Mouse (Mus musculus) adrenal gland, postnatal 14 days (tissue): ENCODE data around the gene Hmbs. TPM values are rescaled to one million over a fixed set of nuclear protein-coding genes. Genes with fewer than 3 reads are reported as not detected.
A peak's percentile ranks its signal among the peaks of the same experiment; 100 is the strongest.

ENCODE experiments used
- DNase-seq: peaks from one replicate; pipeline ENCODE4 v3.0.0; 2021; ENCODE audit warnings: mixed read lengths
- microRNA-seq, 2 experiments: library from miRNA; unstranded; fragments of <30 nt; microRNA quantifications; one replicate each; pipeline ENCODE4 v1.2.0; 2021
- total RNA-seq: library from RNA; stranded (reverse); gene quantifications from 2 replicates; pipeline ENCODE4 v1.2.3, GENCODE M21; 2021

The Hmbs gene
- total RNA-seq, 1 experiment from 2014 or later: 92.0 TPM

DNA sequence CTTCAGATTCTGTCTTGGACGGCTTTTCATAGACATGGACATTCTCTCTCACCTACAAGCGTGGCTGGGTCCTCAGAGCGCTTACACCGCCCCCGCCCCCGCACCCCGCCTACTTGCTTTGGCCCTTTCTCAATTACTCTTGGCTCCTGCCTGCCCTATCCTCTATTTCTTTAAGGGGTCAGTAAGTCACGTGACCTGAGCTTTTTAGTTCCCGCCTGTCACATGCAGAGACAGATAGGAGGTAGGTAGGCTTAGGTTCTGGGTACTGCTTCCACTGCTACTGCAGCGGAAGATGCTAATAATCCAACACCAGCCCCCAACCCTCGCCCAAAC lies 55.1 kb downstream of the Hmbs start:
- DNase-seq: peak; percentile 27

DNA sequence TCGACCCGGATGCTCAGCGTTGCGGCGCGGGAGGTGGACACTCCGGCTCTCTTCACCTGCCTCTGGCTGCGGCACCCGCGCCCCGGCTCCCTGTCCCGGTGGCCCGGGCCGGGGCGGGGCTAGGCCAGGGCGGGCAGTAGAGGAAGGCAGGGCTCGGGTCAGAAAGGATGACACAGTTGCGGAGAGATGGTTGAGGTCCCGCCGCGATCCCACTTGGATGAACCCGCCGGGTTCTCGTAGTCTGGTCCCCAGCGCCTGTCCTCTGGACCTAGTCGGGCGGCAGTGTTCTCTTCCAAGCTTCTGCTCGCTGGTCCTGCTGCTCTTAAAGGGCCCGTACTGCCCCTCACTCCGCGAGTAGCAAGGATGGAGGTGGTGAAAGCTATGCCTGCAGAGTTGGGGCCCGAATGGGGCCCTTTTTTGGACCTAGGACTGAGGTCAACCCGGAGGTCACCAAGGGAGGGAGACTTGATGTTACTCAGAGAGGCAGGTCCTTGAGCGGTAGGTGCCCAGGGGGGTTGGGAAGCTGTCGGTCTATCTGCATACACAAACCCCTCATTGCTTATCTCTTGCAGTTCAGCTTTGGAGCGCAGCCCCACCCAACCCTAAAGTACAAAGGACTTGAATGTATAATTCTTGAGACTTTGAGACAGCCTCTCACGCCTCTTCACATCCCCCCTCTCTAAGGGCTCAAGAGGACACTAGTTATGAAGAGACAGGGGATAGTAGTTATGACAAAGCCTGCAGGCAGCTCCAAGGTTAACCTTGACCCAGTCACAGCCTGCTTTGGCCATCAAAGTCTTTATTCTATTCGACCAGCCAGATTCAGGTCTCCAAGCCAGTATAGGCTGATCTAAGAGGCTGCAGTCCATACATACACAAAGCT lies 55.7 kb downstream of the Hmbs start, which contains the start of gene Abcg4:
Abcg4 (minus strand) TSS at position 540 of the 883 bp plus-strand sequence.
- peak; percentile 62 for DNase-seq

DNA sequence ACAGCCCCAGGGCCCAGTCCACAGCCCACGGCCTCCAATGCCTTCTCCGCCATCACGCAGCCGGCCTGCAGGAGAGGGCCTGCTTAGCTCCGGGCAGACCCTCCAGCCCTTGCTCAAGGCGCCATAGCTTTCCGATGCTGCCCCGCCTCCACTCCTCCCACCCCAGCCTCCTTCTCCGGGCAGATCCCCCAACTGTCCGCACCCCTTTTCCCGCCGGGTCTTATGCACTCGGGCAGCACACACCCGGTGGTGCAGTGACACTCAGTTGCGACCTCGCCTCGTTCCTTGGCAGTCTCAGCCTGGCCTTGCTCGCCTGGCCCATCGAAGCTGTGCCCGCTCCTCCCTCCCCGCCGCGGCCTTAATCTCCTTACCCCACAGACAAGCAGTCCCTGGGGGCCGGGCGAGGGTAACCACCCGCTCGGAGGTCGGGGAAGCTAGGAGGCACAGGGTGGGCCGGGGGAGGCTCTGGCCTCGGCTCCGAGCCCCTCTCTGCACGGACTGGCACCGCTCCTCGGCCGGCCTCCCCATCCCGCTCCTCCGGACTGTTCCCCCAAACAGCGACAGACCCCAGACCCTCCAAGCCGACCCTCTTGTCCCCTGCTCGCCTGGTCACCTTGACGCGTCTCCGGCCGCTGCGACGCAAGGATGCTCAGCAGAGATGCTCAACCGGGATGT lies 56.5 kb downstream of the Hmbs start:
- peak; percentile 80 for DNase-seq

DNA sequence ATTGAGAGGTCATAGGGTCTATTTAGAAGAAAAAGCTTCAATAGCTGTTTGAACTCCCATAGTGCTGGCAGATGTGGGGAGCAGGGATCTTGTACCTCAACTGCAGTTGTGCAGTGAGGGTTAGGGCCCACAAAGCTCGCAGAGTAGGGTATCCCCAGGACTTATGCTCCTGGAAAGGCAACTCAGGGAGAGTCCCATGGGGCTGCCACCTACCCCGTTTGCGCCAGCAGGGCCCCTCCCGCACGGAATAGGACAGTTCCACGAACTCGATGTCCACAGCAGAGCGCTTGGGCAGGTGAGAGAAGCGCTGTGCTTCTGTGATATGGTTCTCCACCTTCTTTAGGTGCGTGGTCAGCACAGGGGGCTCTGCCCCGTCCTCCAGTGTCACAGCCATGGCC lies 57.0 kb downstream of the Hmbs start:
- peak; percentile 22 for DNase-seq

Small RNA genes lying within 50 kb of the gene (microRNA-seq; reads per million reads assigned to microRNA genes)
- gene Gm44335: 0 reads per million in 2 experiments

Other genes starting within 250 kb of the Hmbs start
- gene Mfrp, start 242.5 kb downstream of the Hmbs start, total RNA-seq: not detected in 2 replicates
- gene C1qtnf5, start 237.0 kb downstream of the Hmbs start, total RNA-seq: 11.1 and 14.9 TPM in 2 replicates
- gene Gm49380, start 230.7 kb downstream of the Hmbs start, total RNA-seq: 0.15 and 0.52 TPM in 2 replicates
- gene Rnf26, start 230.7 kb downstream of the Hmbs start, total RNA-seq: 27.5 and 31.8 TPM in 2 replicates
- 65.3 and 76.6 TPM in 2 replicates for gene Mcam, start 209.8 kb downstream of the Hmbs start, total RNA-seq
- 33.1 and 34.4 TPM in 2 replicates for gene Cbl, start 110.2 kb downstream of the Hmbs start, total RNA-seq
- 1.1 and 2.5 TPM in 2 replicates for gene Ccdc153, start 103.6 kb downstream of the Hmbs start, total RNA-seq
- gene Pdzd3, start 92.8 kb downstream of the Hmbs start, total RNA-seq: 0.30 TPM in 1 of 2 replicates, not detected in the other
- 17.6 and 20.7 TPM in 2 replicates for gene Nlrx1, start 75.6 kb downstream of the Hmbs start, total RNA-seq
- gene Abcg4, start 55.6 kb downstream of the Hmbs start, total RNA-seq: 19.0 and 28.8 TPM in 2 replicates
- 20.3 and 22.1 TPM in 2 replicates for gene Hinfp, start 38.6 kb downstream of the Hmbs start, total RNA-seq
- gene C2cd2l, start 23.9 kb downstream of the Hmbs start, total RNA-seq: 27.8 and 40.4 TPM in 2 replicates
- 27.1 and 29.5 TPM in 2 replicates for gene Dpagt1, start 18.2 kb downstream of the Hmbs start, total RNA-seq
- 76.0 and 90.3 TPM in 2 replicates for gene H2afx, start 9.5 kb downstream of the Hmbs start, total RNA-seq
- 41.6 and 44.1 TPM in 2 replicates for gene Vps11, start 17.4 kb upstream of the Hmbs start, total RNA-seq
- gene Hyou1, start 35.3 kb upstream of the Hmbs start, total RNA-seq: 122 and 133 TPM in 2 replicates
- gene Slc37a4, start 52.6 kb upstream of the Hmbs start, total RNA-seq: 20.0 and 29.9 TPM in 2 replicates
- gene Rps25, start 62.9 kb upstream of the Hmbs start, total RNA-seq: 1,105 and 1,276 TPM in 2 replicates
- gene Trappc4, start 63.4 kb upstream of the Hmbs start, total RNA-seq: 60.4 and 66.1 TPM in 2 replicates
- gene Ccdc84, start 74.3 kb upstream of the Hmbs start, total RNA-seq: 17.1 and 21.5 TPM in 2 replicates
- not detected in 2 replicates for gene Foxr1, start 96.9 kb upstream of the Hmbs start, total RNA-seq
- gene Upk2, start 110.7 kb upstream of the Hmbs start, total RNA-seq: not detected in 2 replicates
- 59.3 and 61.7 TPM in 2 replicates for gene Bcl9l, start 138.6 kb upstream of the Hmbs start, total RNA-seq
- 0.56 and 4.4 TPM in 2 replicates for gene Cxcr5, start 217.6 kb upstream of the Hmbs start, total RNA-seq